Mouse (Mus musculus): ENCODE measurements at regions not wholly inside any gene's neighbourhood (a gene's known extent, or its start where the extent isn't known, plus 50 kb on each side); places are given as distances from the start of the nearest gene placed in this dataset.
A peak's percentile ranks its signal among the peaks of the same experiment; 100 is the strongest.

GRCm38 (mm10) chr6:97741427-97741826, 65.4 kb upstream of the Mitf start:
- 0 out of 2 replicates have a peak, but pooled peaks cover 4% of the 10 kb centered on the region for H3K9me3 ChIP-seq
- peaks cover 24% of the 10 kb centered on the region for H3K4me1 ChIP-seq (replicated peaks)
- no peak for ATAC-seq (ENCODE audit: low read depth)
- no peak overlapping the region for H3K4me2 ChIP-seq
- H3K27ac ChIP-seq (replicated peaks), result no peak overlapping the region
- 52% methylated on average over 13 of the region's 13 CpGs for WGBS
- no peak overlapping the region for H3K9ac ChIP-seq
- H3K4me3 ChIP-seq, result no peak overlapping the region
- H3K27me3 ChIP-seq, result peaks cover 5% of the 10 kb centered on the region; the same call in 1 of the 2 replicates
- H3K36me3 ChIP-seq, result no peaks in the 10 kb centered on the region

GRCm38 (mm10) chr6:97740851-97741201, 66.0 kb upstream of the Mitf start:
- no peak for ATAC-seq (ENCODE audit: low read depth)
- H3K9ac ChIP-seq, result no peak overlapping the region

GRCm38 (mm10) chr6:97740107-97740850, 66.6 kb upstream of the Mitf start:
- 14% methylated on average over 13 of the region's 13 CpGs for WGBS
- ATAC-seq (ENCODE audit: low read depth), result no peak
- H3K4me1 ChIP-seq (replicated peaks), result peaks cover 24% of the 10 kb centered on the region

More at GRCm38 (mm10) chr6:97740851-97741201, 66.0 kb upstream of the Mitf start:
- Histone ChIP-seq H3K4me2 (peak overlapping the region; percentile 13; the same call in 1 of the 2 replicates), H3K4me3 (no peak overlapping the region), H3K27ac (replicated peaks) (no peak overlapping the region), H3K36me3 (no peaks in the 10 kb centered on the region), H3K4me1 (replicated peaks) (peaks cover 24% of the 10 kb centered on the region), H3K27me3 (peaks cover 5% of the 10 kb centered on the region; the same call in 1 of the 2 replicates), H3K9me3 (0 out of 2 replicates have a peak, but pooled peaks cover 1% of the 10 kb centered on the region)
- WGBS, result 34% methylated on average over 11 of the region's 11 CpGs

GRCm38 (mm10) chr6:97738846-97739245, 68.0 kb upstream of the Mitf start:
- no peak for ATAC-seq (ENCODE audit: low read depth)
- no peak overlapping the region for H3K4me3 ChIP-seq
- no peaks in the 10 kb centered on the region for H3K36me3 ChIP-seq
- H3K4me1 ChIP-seq (replicated peaks), result peaks cover 19% of the 10 kb centered on the region
- WGBS, result 69% methylated on average over 4 of the region's 4 CpGs
- peaks cover 5% of the 10 kb centered on the region; the same call in 1 of the 2 replicates for H3K27me3 ChIP-seq
- no peaks in the 10 kb centered on the region for H3K9me3 ChIP-seq
- H3K4me2 ChIP-seq, result no peak overlapping the region
- H3K9ac ChIP-seq, result no peak overlapping the region
- H3K27ac ChIP-seq (replicated peaks), result no peak overlapping the region

More at GRCm38 (mm10) chr6:97740107-97740850, 66.6 kb upstream of the Mitf start:
- Histone ChIP-seq H3K4me3 (no peak overlapping the region), H3K9me3 (no peaks in the 10 kb centered on the region), H3K36me3 (no peaks in the 10 kb centered on the region), H3K9ac (no peak overlapping the region), H3K27ac (replicated peaks) (no peak overlapping the region), H3K4me2 (peak overlapping the region; percentile 13; the same call in 1 of the 2 replicates), H3K27me3 (peaks cover 5% of the 10 kb centered on the region; the same call in 1 of the 2 replicates)

GRCm38 (mm10) chr6:97730835-97731234, 76.0 kb upstream of the Mitf start:
- no peak overlapping the region for H3K9ac ChIP-seq
- no peak for ATAC-seq (ENCODE audit: low read depth)

GRCm38 (mm10) chr6:97718184-97718910, 88.5 kb upstream of the Mitf start:
- 15% methylated on average over 6 of the region's 6 CpGs for WGBS
- Histone ChIP-seq H3K4me3 (no peak overlapping the region), H3K4me2 (no peak overlapping the region), H3K27me3 (no peaks in the 10 kb centered on the region), H3K27ac (replicated peaks) (peak overlapping the region; percentile 39; the same call in 1 of the 2 replicates), H3K9me3 (no peaks in the 10 kb centered on the region), H3K4me1 (replicated peaks) (peaks cover 13% of the 10 kb centered on the region), H3K36me3 (no peaks in the 10 kb centered on the region), H3K9ac (no peak overlapping the region)
- peak; percentile 50; the same call in 1 of the 2 replicates for ATAC-seq (ENCODE audit: low read depth)

More at GRCm38 (mm10) chr6:97730835-97731234, 76.0 kb upstream of the Mitf start:
- Histone ChIP-seq H3K27ac (replicated peaks) (no peak overlapping the region), H3K4me1 (replicated peaks) (peaks cover 7% of the 10 kb centered on the region), H3K36me3 (no peaks in the 10 kb centered on the region), H3K9me3 (no peaks in the 10 kb centered on the region), H3K4me3 (no peak overlapping the region), H3K27me3 (no peaks in the 10 kb centered on the region), H3K4me2 (no peak overlapping the region)

- ATAC-seq (ENCODE audit: low read depth), result no peak
- H3K4me1 ChIP-seq (replicated peaks), result no peaks in the 10 kb centered on the region
- H3K27me3 ChIP-seq, result no peaks in the 10 kb centered on the region
- H3K4me3 ChIP-seq, result no peak overlapping the region
- no peaks in the 10 kb centered on the region for H3K9me3 ChIP-seq
- WGBS, result 17% methylated on average over 2 of the region's 2 CpGs
- H3K36me3 ChIP-seq, result no peaks in the 10 kb centered on the region
- H3K27ac ChIP-seq (replicated peaks), result no peak overlapping the region
- H3K4me2 ChIP-seq, result no peak overlapping the region
- no peak overlapping the region for H3K9ac ChIP-seq
Observed at GRCm38 (mm10) chr6:97707401-97707800, 90.1 kb upstream of the Frmd4b start.

GRCm38 (mm10) chr6:97704361-97704760, 87.0 kb upstream of the Frmd4b start:
- WGBS, result 73% methylated on average over 5 of the region's 5 CpGs

GRCm38 (mm10) chr6:97699752-97700098, 82.4 kb upstream of the Frmd4b start:
- Histone ChIP-seq H3K4me1 (replicated peaks) (peaks cover 8% of the 10 kb centered on the region; the same call in 1 of the 2 replicates), H3K27me3 (no peaks in the 10 kb centered on the region), H3K9me3 (no peaks in the 10 kb centered on the region), H3K4me3 (no peak overlapping the region), H3K9ac (no peak overlapping the region), H3K36me3 (no peaks in the 10 kb centered on the region), H3K27ac (replicated peaks) (0 out of 2 replicates have a peak overlapping the region, but pooled peaks have one; percentile 18), H3K4me2 (no peak overlapping the region)
- ATAC-seq (ENCODE audit: low read depth), result peak; percentile 56; the same call in 1 of the 2 replicates
- WGBS, result 87% methylated on average over 3 of the region's 3 CpGs

More at GRCm38 (mm10) chr6:97704361-97704760, 87.0 kb upstream of the Frmd4b start:
- Histone ChIP-seq H3K4me1 (replicated peaks) (peaks cover 8% of the 10 kb centered on the region; the same call in 1 of the 2 replicates), H3K27ac (replicated peaks) (no peak overlapping the region), H3K9ac (no peak overlapping the region), H3K9me3 (no peaks in the 10 kb centered on the region), H3K27me3 (no peaks in the 10 kb centered on the region), H3K4me3 (no peak overlapping the region), H3K36me3 (no peaks in the 10 kb centered on the region), H3K4me2 (no peak overlapping the region)
- no peak for ATAC-seq (ENCODE audit: low read depth)

GRCm38 (mm10) chr6:97699054-97699751, 81.9 kb upstream of the Frmd4b start:
- Histone ChIP-seq H3K4me3 (no peak overlapping the region), H3K4me1 (replicated peaks) (peaks cover 8% of the 10 kb centered on the region; the same call in 1 of the 2 replicates), H3K4me2 (no peak overlapping the region), H3K27ac (replicated peaks) (0 out of 2 replicates have a peak overlapping the region, but pooled peaks have one; percentile 18), H3K9ac (no peak overlapping the region), H3K27me3 (no peaks in the 10 kb centered on the region), H3K9me3 (no peaks in the 10 kb centered on the region), H3K36me3 (no peaks in the 10 kb centered on the region)
- ATAC-seq (ENCODE audit: low read depth), result no peak
- WGBS, result 73% methylated on average over 9 of the region's 9 CpGs

- H3K9me3 ChIP-seq, result no peaks in the 10 kb centered on the region
- no peak for ATAC-seq (ENCODE audit: low read depth)
- no peak overlapping the region for H3K4me3 ChIP-seq
- H3K36me3 ChIP-seq, result no peaks in the 10 kb centered on the region
- no peak overlapping the region for H3K9ac ChIP-seq
- H3K4me1 ChIP-seq (replicated peaks), result no peaks in the 10 kb centered on the region
- no peak overlapping the region for H3K4me2 ChIP-seq
- H3K27ac ChIP-seq (replicated peaks), result no peak overlapping the region
- no peaks in the 10 kb centered on the region for H3K27me3 ChIP-seq
- 92% methylated on average over 8 of the region's 8 CpGs for whole genome bisulfite sequencing
Observed at GRCm38 (mm10) chr6:97693281-97693680, 75.9 kb upstream of the Frmd4b start.

- H3K27ac ChIP-seq (replicated peaks), result no peak overlapping the region
- ATAC-seq (ENCODE audit: low read depth), result no peak
- H3K27me3 ChIP-seq, result no peaks in the 10 kb centered on the region
- WGBS, result 87% methylated on average over 3 of the region's 3 CpGs
- no peaks in the 10 kb centered on the region for H3K36me3 ChIP-seq
- no peak overlapping the region for H3K4me2 ChIP-seq
- no peaks in the 10 kb centered on the region for H3K4me1 ChIP-seq (replicated peaks)
- H3K9ac ChIP-seq, result no peak overlapping the region
- no peak overlapping the region for H3K4me3 ChIP-seq
- no peaks in the 10 kb centered on the region for H3K9me3 ChIP-seq
Observed at GRCm38 (mm10) chr6:97691136-97691535, 73.8 kb upstream of the Frmd4b start.

Data from neural tube, embryonic 13.5 days (tissue).